Mouse (Mus musculus): ENCODE data around the gene Tbc1d1. TPM values are rescaled to one million over a fixed set of nuclear protein-coding genes. Genes with fewer than 3 reads are reported as not detected.

Gene Tbc1d1
- polyA plus RNA-seq, 1 experiment from 2014 or later: 21.1 TPM

GRCm38 (mm10) chr5:64215806-64216205 lies 59.7 kb downstream of the Tbc1d1 start:
- no peaks in the 10 kb centered on the region for H3K9me3 ChIP-seq
- no peak overlapping the region for H3K27ac ChIP-seq (replicated peaks)
- H3K9ac ChIP-seq (replicated peaks): no peak overlapping the region
- no peaks in the 10 kb centered on the region for H3K36me3 ChIP-seq
- no peaks in the 10 kb centered on the region for H3K4me1 ChIP-seq
- WGBS: 95% methylated on average over 5 of the region's 5 CpGs
- H3K27me3 ChIP-seq: no peaks in the 10 kb centered on the region
- no peak overlapping the region for H3K4me3 ChIP-seq
- H3K4me2 ChIP-seq (replicated peaks): no peak overlapping the region
- no peak for ATAC-seq (ENCODE audit: low FRiP score, low read depth)

- H3K4me2 ChIP-seq (replicated peaks): no peak overlapping the region
- no peak for ATAC-seq (ENCODE audit: low FRiP score, low read depth)
- H3K4me1 ChIP-seq: no peaks in the 10 kb centered on the region
- H3K9me3 ChIP-seq: no peaks in the 10 kb centered on the region
- H3K36me3 ChIP-seq: no peaks in the 10 kb centered on the region
- no peak overlapping the region for H3K9ac ChIP-seq (replicated peaks)
- no peaks in the 10 kb centered on the region for H3K27me3 ChIP-seq
- H3K4me3 ChIP-seq: no peak overlapping the region
- WGBS: 81% methylated on average over 4 of the region's 4 CpGs
- no peak overlapping the region for H3K27ac ChIP-seq (replicated peaks)
Measured at GRCm38 (mm10) chr5:64216326-64216725, 60.2 kb downstream of the Tbc1d1 start.

- Histone ChIP-seq H3K27ac (replicated peaks) (no peak overlapping the region), H3K9me3 (no peaks in the 10 kb centered on the region), H3K4me1 (no peaks in the 10 kb centered on the region), H3K4me2 (replicated peaks) (no peak overlapping the region), H3K4me3 (no peak overlapping the region), H3K36me3 (no peaks in the 10 kb centered on the region), H3K9ac (replicated peaks) (no peak overlapping the region), H3K27me3 (no peaks in the 10 kb centered on the region)
- 84% methylated on average over 8 of the region's 8 CpGs for WGBS
- ATAC-seq (ENCODE audit: low FRiP score, low read depth): no peak
Measured at GRCm38 (mm10) chr5:64217256-64217655, 61.2 kb downstream of the Tbc1d1 start.

GRCm38 (mm10) chr5:64217816-64218602 lies 61.9 kb downstream of the Tbc1d1 start:
- no peaks in the 10 kb centered on the region for H3K27me3 ChIP-seq
- H3K4me1 ChIP-seq: no peaks in the 10 kb centered on the region
- H3K4me3 ChIP-seq: no peak overlapping the region
- WGBS: 80% methylated on average over 13 of the region's 13 CpGs
- no peak overlapping the region for H3K9ac ChIP-seq (replicated peaks)
- no peak overlapping the region for H3K4me2 ChIP-seq (replicated peaks)
- no peak for ATAC-seq (ENCODE audit: low FRiP score, low read depth)
- H3K9me3 ChIP-seq: no peaks in the 10 kb centered on the region
- no peak overlapping the region for H3K27ac ChIP-seq (replicated peaks)
- no peaks in the 10 kb centered on the region for H3K36me3 ChIP-seq

GRCm38 (mm10) chr5:64218603-64218999 lies 62.5 kb downstream of the Tbc1d1 start:
- no peak overlapping the region for H3K27ac ChIP-seq (replicated peaks)
- H3K36me3 ChIP-seq: no peaks in the 10 kb centered on the region
- WGBS: 81% methylated on average over 7 of the region's 7 CpGs
- H3K27me3 ChIP-seq: no peaks in the 10 kb centered on the region
- no peaks in the 10 kb centered on the region for H3K4me1 ChIP-seq
- no peak overlapping the region for H3K9ac ChIP-seq (replicated peaks)
- H3K4me3 ChIP-seq: no peak overlapping the region
- H3K9me3 ChIP-seq: no peaks in the 10 kb centered on the region
- no peak overlapping the region for H3K4me2 ChIP-seq (replicated peaks)
- ATAC-seq (ENCODE audit: low FRiP score, low read depth): no peak

GRCm38 (mm10) chr5:64220776-64221175 lies 64.7 kb downstream of the Tbc1d1 start:
- no peaks in the 10 kb centered on the region for H3K9me3 ChIP-seq
- H3K4me2 ChIP-seq (replicated peaks): no peak overlapping the region
- peaks cover 11% of the 10 kb centered on the region; the same call in 1 of the 2 replicates for H3K4me1 ChIP-seq
- no peak overlapping the region for H3K27ac ChIP-seq (replicated peaks)
- H3K36me3 ChIP-seq: no peaks in the 10 kb centered on the region
- no peak overlapping the region for H3K4me3 ChIP-seq
- H3K27me3 ChIP-seq: no peaks in the 10 kb centered on the region
- H3K9ac ChIP-seq (replicated peaks): no peak overlapping the region
- no peak for ATAC-seq (ENCODE audit: low FRiP score, low read depth)
- WGBS: 97% methylated on average over 4 of the region's 4 CpGs

- H3K4me2 ChIP-seq (replicated peaks): no peak overlapping the region
- H3K4me1 ChIP-seq: peaks cover 14% of the 10 kb centered on the region
- peak; percentile 48; the same call in 1 of the 2 replicates for ATAC-seq (ENCODE audit: low FRiP score, low read depth)
- no peak overlapping the region for H3K4me3 ChIP-seq
- H3K9ac ChIP-seq (replicated peaks): no peak overlapping the region
- no peaks in the 10 kb centered on the region for H3K9me3 ChIP-seq
- H3K27ac ChIP-seq (replicated peaks): 0 out of 2 replicates have a peak overlapping the region, but pooled peaks have one; percentile 22
- H3K27me3 ChIP-seq: no peaks in the 10 kb centered on the region
- no peaks in the 10 kb centered on the region for H3K36me3 ChIP-seq
- 76% methylated on average over 9 of the region's 9 CpGs for WGBS
Measured at GRCm38 (mm10) chr5:64224735-64225425, 68.8 kb downstream of the Tbc1d1 start.

GRCm38 (mm10) chr5:64228252-64228651 lies 72.1 kb downstream of the Tbc1d1 start:
- H3K27me3 ChIP-seq: no peaks in the 10 kb centered on the region
- H3K4me1 ChIP-seq: peaks cover 21% of the 10 kb centered on the region
- H3K9me3 ChIP-seq: no peaks in the 10 kb centered on the region
- 77% methylated on average over 3 of the region's 3 CpGs for WGBS
- no peak overlapping the region for H3K4me3 ChIP-seq
- H3K36me3 ChIP-seq: no peaks in the 10 kb centered on the region
- H3K4me2 ChIP-seq (replicated peaks): no peak overlapping the region
- no peak for ATAC-seq (ENCODE audit: low FRiP score, low read depth)
- no peak overlapping the region for H3K9ac ChIP-seq (replicated peaks)
- H3K27ac ChIP-seq (replicated peaks): no peak overlapping the region

GRCm38 (mm10) chr5:64229336-64229866 lies 73.3 kb downstream of the Tbc1d1 start:
- ATAC-seq (ENCODE audit: low FRiP score, low read depth): peak; percentile 1; the same call in 1 of the 2 replicates
- WGBS: 49% methylated on average over 12 of the region's 12 CpGs

GRCm38 (mm10) chr5:64230061-64230466 lies 74.0 kb downstream of the Tbc1d1 start:
- Histone ChIP-seq H3K9ac (replicated peaks) (peak overlapping the region; percentile 79), H3K4me3 (peak overlapping the region; percentile 72), H3K4me1 (peaks cover 14% of the 10 kb centered on the region), H3K4me2 (replicated peaks) (peak overlapping the region; percentile 90), H3K27me3 (no peaks in the 10 kb centered on the region), H3K36me3 (no peaks in the 10 kb centered on the region), H3K9me3 (no peaks in the 10 kb centered on the region), H3K27ac (replicated peaks) (peak overlapping the region; percentile 54)
- under 1% methylated on average over 38 of the region's 48 CpGs for WGBS
- ATAC-seq (ENCODE audit: low FRiP score, low read depth): peak; percentile 96

More at GRCm38 (mm10) chr5:64229336-64229866, 73.3 kb downstream of the Tbc1d1 start:
- H3K4me3 ChIP-seq: peak overlapping the region; percentile 72
- H3K27me3 ChIP-seq: no peaks in the 10 kb centered on the region
- peaks cover 21% of the 10 kb centered on the region for H3K4me1 ChIP-seq
- peak overlapping the region; percentile 37; the same call in 1 of the 2 replicates for H3K9ac ChIP-seq (replicated peaks)
- peak overlapping the region; percentile 90 for H3K4me2 ChIP-seq (replicated peaks)
- H3K36me3 ChIP-seq: no peaks in the 10 kb centered on the region
- no peaks in the 10 kb centered on the region for H3K9me3 ChIP-seq
- no peak overlapping the region for H3K27ac ChIP-seq (replicated peaks)

GRCm38 (mm10) chr5:64230507-64231041 lies 74.5 kb downstream of the Tbc1d1 start:
- H3K4me2 ChIP-seq (replicated peaks): peak overlapping the region; percentile 90
- WGBS: 0% methylated on average over 21 of the region's 33 CpGs
- peak; percentile 79 for ATAC-seq (ENCODE audit: low FRiP score, low read depth)
- H3K27ac ChIP-seq (replicated peaks): peak overlapping the region; percentile 54
- peaks cover 11% of the 10 kb centered on the region for H3K4me1 ChIP-seq
- H3K9ac ChIP-seq (replicated peaks): peak overlapping the region; percentile 79
- no peaks in the 10 kb centered on the region for H3K36me3 ChIP-seq
- no peaks in the 10 kb centered on the region for H3K27me3 ChIP-seq
- peak overlapping the region; percentile 72 for H3K4me3 ChIP-seq
- no peaks in the 10 kb centered on the region for H3K9me3 ChIP-seq

GRCm38 (mm10) chr5:64232872-64233271 lies 76.8 kb downstream of the Tbc1d1 start:
- no peaks in the 10 kb centered on the region for H3K36me3 ChIP-seq
- no peak overlapping the region for H3K27ac ChIP-seq (replicated peaks)
- peaks cover 15% of the 10 kb centered on the region for H3K4me1 ChIP-seq
- WGBS: 87% methylated on average over 9 of the region's 9 CpGs
- no peaks in the 10 kb centered on the region for H3K9me3 ChIP-seq
- no peaks in the 10 kb centered on the region for H3K27me3 ChIP-seq
- H3K4me3 ChIP-seq: no peak overlapping the region
- no peak overlapping the region for H3K9ac ChIP-seq (replicated peaks)
- no peak for ATAC-seq (ENCODE audit: low FRiP score, low read depth)
- no peak overlapping the region for H3K4me2 ChIP-seq (replicated peaks)

Data from midbrain, embryonic 12.5 days (tissue).